Comparison of ENCODE assay signal across 8 mouse cellular contexts in genomic region chr11:54522529-54523430, GRCm38 (mm10). TPM values are rescaled to one million over a fixed set of nuclear protein-coding genes. Genes with fewer than 3 reads are reported as not detected.
A peak's percentile ranks its signal among the peaks of the same experiment; 100 is the strongest.
DNase-seq lines count a peak whose midpoint lies in the region; ATAC-seq and TF ChIP-seq lines count a peak whose summit lies in the region.

TSS of gene Rapgef6 (plus strand) at chr11:54522847.

- in situ Hi-C loops in Patski (cut with MboI; ENCODE audit: low pct_unique_long_range_greater_than_20kb) = no loop called here

- under 1% methylated on average over 73 of the region's 73 CpGs for WGBS in hindbrain, embryonic 13.5 days

- H3K4me2 ChIP-seq in hindbrain, embryonic 13.5 days = peak within 1 kb of the TSS; percentile 69

- peak within 1 kb of the TSS; percentile 81 for H3K9ac ChIP-seq in hindbrain, embryonic 13.5 days

- ATAC-seq in Patski = peak; percentile 94
- ATAC-seq in hindbrain, embryonic 13.5 days (ENCODE audit: low FRiP score) = peak; percentile 99

- no peaks in the 10 kb centered on the region for H3K27me3 ChIP-seq in Patski
- H3K27me3 ChIP-seq in hindbrain, embryonic 13.5 days = no peaks in the 10 kb centered on the region

- peak; percentile 93 for DNase-seq in Patski (ENCODE audit: low read depth, low spot score)
- DNase-seq in cerebellum, postnatal 14 days = peak; percentile 98 to 99
- DNase-seq in frontal cortex, postnatal 14 days (ENCODE audit: low spot score in 2 of 2) = peak; percentile 95 to 97
- peak; percentile 92 to 94 for DNase-seq in layer of hippocampus, postnatal 25 days (ENCODE audit: extremely low spot score in 1 of 2, low spot score in 1 of 2)
- peak; percentile 99 for DNase-seq in lung, postnatal 25 days (ENCODE audit: low spot score)
- peak; percentile 99 for DNase-seq in retina, embryonic 14.5 days (ENCODE audit: low spot score)
- DNase-seq in thymus, postnatal 4 days = peak; percentile 99

- peak within 1 kb of the TSS; percentile 78 for H3K4me3 ChIP-seq in hindbrain, embryonic 13.5 days

- TF ChIP-seq CTCF in Patski (IDR thresholded peaks at IDR 0.05) = no peak

- H3K4me1 ChIP-seq in hindbrain, embryonic 13.5 days (replicated peaks) = peaks cover 18% of the 10 kb centered on the region

- no peaks in the 10 kb centered on the region for H3K36me3 ChIP-seq in hindbrain, embryonic 13.5 days

- H3K27ac ChIP-seq in hindbrain, embryonic 13.5 days = peak within 1 kb of the TSS; percentile 92

- CTCF ChIA-PET in Patski (lab: Charles Lee) = interaction anchor here (0.8 to 0.9 kb wide), 2 partner anchors 12 to 430 kb away, joined by 3 read pairs; no protein-coding TSS in a partner anchor

- no peaks in the 10 kb centered on the region for H3K9me3 ChIP-seq in hindbrain, embryonic 13.5 days

- POLR2A ChIA-PET in Patski (lab: Charles Lee) = interaction anchor here (0.7 to 1.3 kb wide), 3 partner anchors 8 to 533 kb away, joined by 3 to 4 read pairs (median 4); no protein-coding TSS in a partner anchor

RNA-seq across cellular contexts. Expression of gene Rapgef6, which starts in this region (rescaled TPM):
- polyA plus RNA-seq in Patski (2021) = 17.8 TPM
- polyA plus RNA-seq in hindbrain, embryonic 13.5 days (2015; fragmentation: Nextera tagmentation; extraction: Ambion mirVana) = 39.0 and 43.3 TPM in 2 replicates
- 10 to 100 TPM; 37.9 to 38.7 TPM for total RNA-seq in layer of hippocampus, postnatal 25 days (2021)

Comparison
In these comparisons a context has a peak if more than half of its experiments do, and no peak if none do; other contexts are left out.
1. Peak in every context shown above with its lines: DNase-seq, ATAC-seq, H3K4me3 ChIP-seq and H3K27ac ChIP-seq.